ENCODE assay signal across 27 mouse cellular contexts in genomic region chr1:166007026-166007425, GRCm38 (mm10). TPM values are rescaled to one million over a fixed set of nuclear protein-coding genes. Genes with fewer than 3 reads are reported as not detected.
A peak's percentile ranks its signal among the peaks of the same experiment; 100 is the strongest.
DNase-seq lines count a peak whose midpoint lies in the region; TF ChIP-seq lines count a peak whose summit lies in the region.
"Had no signal": no experiment of that assay in that cellular context is flagged by ENCODE, and none has a peak within 500 bp of the region (broad histone marks: within the 10 kb centered on the region; RNA-seq: fewer than 3 reads in every experiment).

No protein-coding gene starts in this region.

- no peak overlapping the region for H3K27ac ChIP-seq in thymus, adult 2 months (ENCODE audit: control insufficient read depth, insufficient read depth, low read length)
- H3K27ac ChIP-seq: embryonic facial prominence, embryonic 10.5 days; embryonic facial prominence, embryonic 13.5 days; forebrain, embryonic 12.5 days; forebrain, embryonic 15.5 days; heart, adult 2 months; heart, embryonic 10.5 days; heart, embryonic 13.5 days; hindbrain, embryonic 12.5 days; hindbrain, embryonic 15.5 days had no signal

- no peaks in the 10 kb centered on the region; the same call in 1 of the 2 replicates for H3K4me1 ChIP-seq in thymus, adult 2 months (replicated peaks; ENCODE audit: control insufficient read depth, insufficient read depth, low read length)
- H3K4me1 ChIP-seq in lung, adult 2 months (ENCODE audit: control insufficient read depth, insufficient read depth, low read length) = no peaks in the 10 kb centered on the region
- H3K4me1 ChIP-seq: embryonic facial prominence, embryonic 13.5 days; forebrain, embryonic 12.5 days; heart, embryonic 10.5 days; heart, embryonic 13.5 days; hindbrain, embryonic 12.5 days had no signal

- TF ChIP-seq POLR2A in thymus, adult 2 months (IDR thresholded peaks at IDR 0.05; ENCODE audit: control insufficient read depth, extremely low read depth, insufficient read depth, low read length, poor library complexity) = no peak
- TF ChIP-seq POLR2A in lung, adult 2 months (IDR thresholded peaks at IDR 0.05; ENCODE audit: borderline replicate concordance, extremely low read depth, low read depth, low read length) = no peak

- DNase-seq in thymus, adult 18-20 months = peak; percentile 33 to 58
- DNase-seq in thymus, postnatal 0 days (ENCODE audit: low spot score) = no peak
- peak; percentile 54 for DNase-seq in thymus, adult 2 months
- peak; percentile 61 for DNase-seq in thymus, postnatal 25 days
- DNase-seq in lung, adult 2 months = no peak
- no peak for DNase-seq in layer of hippocampus, adult 18-20 months (ENCODE audit: low spot score in 2 of 2)
- DNase-seq in cerebellum, adult 9-11 months = no peak
- DNase-seq: adrenal gland, adult 2 months; adrenal gland, postnatal 14 days; cerebellum, adult 11 months; cerebellum, adult 2 months; cerebellum, postnatal 10 days; cerebellum, postnatal 36 days; embryo, embryonic 11 days; gastrocnemius, postnatal 10 days; gastrocnemius, postnatal 36 days; heart, adult 2 months had no signal

- H3K4me3 ChIP-seq in thymus, adult 2 months (ENCODE audit: control insufficient read depth, insufficient read depth, low read length) = no peak overlapping the region
- no peak overlapping the region for H3K4me3 ChIP-seq in lung, adult 2 months (replicated peaks; ENCODE audit: extremely low read depth, low read depth, low read length)
- H3K4me3 ChIP-seq: embryonic facial prominence, embryonic 10.5 days; embryonic facial prominence, embryonic 13.5 days; erythroblast, embryonic 14.5 days; forebrain, embryonic 12.5 days; forebrain, embryonic 15.5 days; heart, adult 2 months; heart, embryonic 10.5 days; heart, embryonic 13.5 days; hindbrain, embryonic 12.5 days; hindbrain, embryonic 15.5 days had no signal

- no peak for TF ChIP-seq CTCF in thymus, adult 2 months (IDR thresholded peaks at IDR 0.05; ENCODE audit: borderline replicate concordance, control insufficient read depth, extremely low read depth, insufficient read depth, low read length, poor library complexity)
- TF ChIP-seq CTCF in lung, adult 2 months (IDR thresholded peaks at IDR 0.05; ENCODE audit: insufficient read depth, low read length) = no peak

- WGBS in thymus, adult 2 months = 12% methylated on average over 3 of the region's 3 CpGs
- WGBS in lung, adult 2 months = 44% methylated on average over 3 of the region's 3 CpGs

- H3K27me3 ChIP-seq in thymus, adult 2 months (ENCODE audit: control insufficient read depth, insufficient read depth, low read length) = no peaks in the 10 kb centered on the region
- H3K27me3 ChIP-seq: embryonic facial prominence, embryonic 13.5 days; forebrain, embryonic 12.5 days; forebrain, embryonic 15.5 days; heart, embryonic 13.5 days; hindbrain, embryonic 12.5 days; hindbrain, embryonic 15.5 days had no signal

- no peaks in the 10 kb centered on the region for H3K36me3 ChIP-seq in thymus, adult 2 months (ENCODE audit: control insufficient read depth, insufficient read depth, low read length)
- H3K36me3 ChIP-seq: embryonic facial prominence, embryonic 10.5 days; embryonic facial prominence, embryonic 13.5 days; forebrain, embryonic 12.5 days; forebrain, embryonic 15.5 days; G1E; heart, embryonic 10.5 days; heart, embryonic 13.5 days; hindbrain, embryonic 12.5 days; hindbrain, embryonic 15.5 days had no signal

RNA-seq across cellular contexts. Expression of gene Pou2f1, which starts 4.5 kb away (rescaled TPM):
- 11.4 and 15.7 TPM in 2 replicates for polyA plus RNA-seq in thymus, postnatal 0 days (2015; fragmentation: Nextera tagmentation; extraction: Ambion mirVana)
- 39.7 and 53.4 TPM in 2 replicates for polyA plus RNA-seq in thymus, adult 2 months (2012; rRNA removed)
- polyA plus RNA-seq in lung, adult 2 months (2012; rRNA removed) = 13.7 and 17.9 TPM in 2 replicates
- total RNA-seq in layer of hippocampus, adult 18-20 months (2021) = 10 to 100 TPM; 14.6 to 18.0 TPM

Comparison
In these comparisons a context has a peak if more than half of its experiments do, and no peak if none do; other contexts are left out.
1. DNase-seq: peak in thymus, adult 18-20 months (2 of 2), thymus, adult 2 months (single experiment) and thymus, postnatal 25 days (single experiment); none in thymus, postnatal 0 days (single experiment), lung, adult 2 months (single experiment), layer of hippocampus, adult 18-20 months (0 of 2) and cerebellum, adult 9-11 months (single experiment).